Mouse (Mus musculus): Measurements from ENCODE around the gene Tmem217. TPM values are rescaled to one million over a fixed set of nuclear protein-coding genes. Genes with fewer than 3 reads are reported as not detected.
A peak's percentile ranks its signal among the peaks of the same experiment; 100 is the strongest.

Gene Tmem217
- polyA plus RNA-seq, 1 experiment from 2014 or later: 0.87 TPM

DNA sequence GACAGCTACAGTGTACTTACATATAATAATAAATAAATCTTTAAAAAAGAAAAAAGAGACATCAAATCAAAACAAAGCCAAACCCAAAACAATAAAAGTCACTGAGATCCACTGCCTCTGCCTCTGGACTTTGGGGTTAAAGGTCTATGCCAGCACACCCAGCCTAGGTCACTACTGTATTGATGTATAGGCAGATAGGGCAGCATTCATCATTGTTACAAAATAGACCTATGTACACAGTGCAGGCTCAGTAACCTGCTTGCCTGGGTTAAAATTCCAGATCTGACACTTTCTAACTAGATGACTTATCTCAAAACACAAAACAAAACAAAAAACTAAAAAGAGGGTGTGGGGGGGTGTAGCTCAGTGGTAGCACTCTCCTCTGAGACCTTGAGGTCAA is 2.0 kb upstream of the Tmem217 start:
- Histone ChIP-seq H3K27ac (ENCODE audit: low read length) (no peak overlapping the region), H3K9me3 (ENCODE audit: control insufficient read depth, low read length) (no peaks in the 10 kb centered on the region), H3K4me2 (ENCODE audit: low read depth, low read length) (no peak overlapping the region), H3K9ac (ENCODE audit: low read depth, low read length) (no peak overlapping the region), H3K4me3 (ENCODE audit: low read length) (no peak overlapping the region), H3K4me1 (ENCODE audit: control insufficient read depth, insufficient read depth, low read length) (peaks cover 37% of the 10 kb centered on the region), H3K27me3 (replicated peaks; ENCODE audit: control insufficient read depth, insufficient read depth, low read length) (no peaks in the 10 kb centered on the region), H3K36me3 (ENCODE audit: control insufficient read depth, insufficient read depth, low read length) (0 out of 2 replicates have a peak, but pooled peaks cover 2% of the 10 kb centered on the region)
- ATAC-seq: no peak

DNA sequence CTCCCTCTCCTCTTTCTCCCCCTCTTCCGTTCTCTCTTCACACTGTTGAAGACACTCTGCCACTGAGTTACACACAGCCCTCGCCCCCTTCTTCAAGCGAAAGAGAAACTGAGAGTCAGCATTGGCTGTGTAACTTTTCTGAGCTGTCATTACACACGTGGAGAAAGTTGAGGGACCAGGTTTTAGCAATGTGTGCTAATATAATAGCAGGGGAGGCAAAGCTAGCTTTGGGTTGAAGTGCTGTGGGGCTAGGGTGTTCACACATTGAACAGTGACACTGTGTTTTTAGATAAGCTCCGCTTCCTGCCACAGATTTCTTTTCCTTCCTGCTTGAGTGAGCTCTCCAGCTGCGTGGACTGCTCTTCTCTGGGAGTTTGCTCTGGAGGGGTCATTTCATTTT is 1.2 kb downstream of the Tmem217 start:
- 51% methylated on average over 6 of the region's 6 CpGs for WGBS
- H3K4me3 ChIP-seq (ENCODE audit: low read length): no peak overlapping the region; the same call in 1 of the 2 replicates
- H3K27ac ChIP-seq (ENCODE audit: low read length): 0 out of 2 replicates have a peak overlapping the region, but pooled peaks have one; percentile 31
- H3K9ac ChIP-seq (ENCODE audit: low read depth, low read length): 0 out of 2 replicates have a peak overlapping the region, but pooled peaks have one; percentile 97
- H3K4me2 ChIP-seq (ENCODE audit: low read depth, low read length): peak overlapping the region; percentile 95
- ATAC-seq: no peak
- H3K27me3 ChIP-seq (replicated peaks; ENCODE audit: control insufficient read depth, insufficient read depth, low read length): no peaks in the 10 kb centered on the region
- H3K36me3 ChIP-seq (ENCODE audit: control insufficient read depth, insufficient read depth, low read length): no peaks in the 10 kb centered on the region
- H3K9me3 ChIP-seq (ENCODE audit: control insufficient read depth, low read length): no peaks in the 10 kb centered on the region
- H3K4me1 ChIP-seq (ENCODE audit: control insufficient read depth, insufficient read depth, low read length): peaks cover 18% of the 10 kb centered on the region

DNA sequence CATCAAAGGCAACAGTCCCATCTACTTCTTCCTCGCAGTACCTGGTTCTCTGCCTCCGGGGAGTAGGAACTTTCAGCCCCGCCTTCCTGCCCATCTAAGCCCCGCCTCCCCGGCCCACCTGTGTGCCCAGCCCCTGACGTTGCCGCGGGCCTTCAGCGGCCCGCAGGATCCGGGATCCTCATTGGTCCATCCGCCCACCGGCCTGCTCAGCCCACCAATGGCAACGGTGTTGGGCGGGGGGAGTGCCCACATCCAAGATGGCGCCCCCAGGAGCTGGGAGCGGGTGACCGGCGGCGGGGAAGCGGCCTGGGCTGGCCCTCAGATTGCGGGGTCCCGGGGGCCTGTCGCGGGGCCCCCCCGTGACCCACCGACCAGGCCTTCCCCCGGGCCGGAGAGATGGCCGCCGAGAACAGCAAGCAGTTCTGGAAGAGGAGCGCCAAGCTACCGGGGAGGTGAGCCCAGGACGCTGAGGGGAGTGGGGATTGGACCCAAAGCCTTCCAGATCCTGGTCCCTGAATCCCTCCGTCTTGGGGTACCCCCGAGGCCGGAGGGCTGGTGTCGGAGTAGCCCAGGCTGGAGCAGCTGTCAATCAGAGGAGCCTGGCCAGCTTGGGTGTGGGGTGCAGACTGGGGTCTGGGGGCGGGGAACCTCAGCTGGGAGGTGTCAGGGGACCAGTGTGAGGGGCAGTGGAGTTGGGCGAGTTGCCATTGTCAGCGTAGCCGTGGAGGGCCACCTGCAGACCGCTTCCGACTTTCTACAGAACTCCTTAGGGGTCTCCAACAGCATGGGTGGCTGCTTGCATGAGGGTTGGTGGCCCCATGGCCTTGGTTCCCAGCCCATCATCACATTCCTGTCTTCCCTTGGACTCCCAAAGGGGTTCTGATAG is 2.4 kb downstream of the Tmem217 start, which contains the start of the genes Gm17657 and Tbc1d22b:
Gene Gm17657 (minus strand): TSS at position 96 of the 886 bp plus-strand sequence.
Gene Tbc1d22b (plus strand): TSS at position 243 of the 886 bp plus-strand sequence.
- H3K9ac ChIP-seq (ENCODE audit: low read depth, low read length): peak within 1 kb of the TSS; percentile 97
- H3K4me3 ChIP-seq (ENCODE audit: low read length): peak within 1 kb of the TSS; percentile 97
- H3K4me2 ChIP-seq (ENCODE audit: low read depth, low read length): peak within 1 kb of the TSS; percentile 95
- H3K36me3 ChIP-seq (ENCODE audit: control insufficient read depth, insufficient read depth, low read length): no peaks in the 10 kb centered on the region
- no peaks in the 10 kb centered on the region for H3K27me3 ChIP-seq (replicated peaks; ENCODE audit: control insufficient read depth, insufficient read depth, low read length)
- peak within 1 kb of the TSS; percentile 41; the same call in 1 of the 2 replicates for H3K27ac ChIP-seq (ENCODE audit: low read length)
- 0% methylated on average over 44 of the region's 44 CpGs for WGBS
- H3K4me1 ChIP-seq (ENCODE audit: control insufficient read depth, insufficient read depth, low read length): peaks cover 18% of the 10 kb centered on the region
- no peaks in the 10 kb centered on the region for H3K9me3 ChIP-seq (ENCODE audit: control insufficient read depth, low read length)
- ATAC-seq: peak; percentile 99

DNA sequence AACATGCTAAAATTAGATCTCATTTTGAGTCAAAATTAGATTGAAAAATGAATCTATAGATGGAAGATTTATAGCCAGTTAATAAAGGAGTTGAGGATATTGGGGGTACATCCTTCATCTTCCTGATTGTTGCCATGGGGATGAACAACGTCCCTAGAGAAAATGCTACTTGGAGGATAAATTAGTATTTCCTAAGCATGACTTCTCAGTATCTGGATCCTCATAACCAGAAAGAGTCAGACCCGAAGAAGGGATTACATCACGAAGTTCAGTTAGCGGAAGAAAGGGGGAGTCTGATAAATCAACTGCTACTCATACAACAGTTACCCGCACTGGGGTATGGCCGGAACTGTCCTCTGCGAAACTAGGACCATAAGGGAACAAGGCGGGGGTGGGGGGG is 3.2 kb downstream of the Tmem217 start:
- H3K36me3 ChIP-seq (ENCODE audit: control insufficient read depth, insufficient read depth, low read length): no peaks in the 10 kb centered on the region
- WGBS: 48% methylated on average over 8 of the region's 8 CpGs
- no peaks in the 10 kb centered on the region for H3K9me3 ChIP-seq (ENCODE audit: control insufficient read depth, low read length)
- H3K4me1 ChIP-seq (ENCODE audit: control insufficient read depth, insufficient read depth, low read length): peaks cover 16% of the 10 kb centered on the region
- ATAC-seq: peak; percentile 18; the same call in 1 of the 2 replicates
- no peaks in the 10 kb centered on the region for H3K27me3 ChIP-seq (replicated peaks; ENCODE audit: control insufficient read depth, insufficient read depth, low read length)
- H3K4me3 ChIP-seq (ENCODE audit: low read length): peak overlapping the region; percentile 97
- no peak overlapping the region for H3K27ac ChIP-seq (ENCODE audit: low read length)
- peak overlapping the region; percentile 47 for H3K4me2 ChIP-seq (ENCODE audit: low read depth, low read length)
- no peak overlapping the region for H3K9ac ChIP-seq (ENCODE audit: low read depth, low read length)

DNA sequence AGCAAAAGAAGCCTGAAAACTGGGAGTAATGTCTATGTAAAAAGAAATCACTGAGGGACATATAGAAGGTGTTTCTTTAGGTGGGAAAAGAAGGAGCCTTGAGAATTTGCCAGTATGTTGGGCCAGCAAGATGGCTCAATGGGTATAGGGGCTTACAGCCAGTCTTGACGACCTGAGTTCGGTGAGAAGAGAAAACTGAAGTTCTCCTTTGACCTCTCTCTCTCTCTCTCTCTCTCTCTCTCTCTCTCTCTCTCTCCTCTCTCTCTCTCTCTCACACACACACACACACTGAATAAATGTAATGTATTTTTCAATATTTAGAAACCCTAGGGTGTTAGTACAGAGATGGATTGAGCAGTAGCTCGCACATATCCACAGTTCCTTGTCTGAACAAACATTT is 3.7 kb downstream of the Tmem217 start:
- Histone ChIP-seq H3K4me2 (ENCODE audit: low read depth, low read length) (no peak overlapping the region), H3K9ac (ENCODE audit: low read depth, low read length) (no peak overlapping the region), H3K36me3 (ENCODE audit: control insufficient read depth, insufficient read depth, low read length) (no peaks in the 10 kb centered on the region), H3K4me3 (ENCODE audit: low read length) (no peak overlapping the region), H3K27ac (ENCODE audit: low read length) (no peak overlapping the region), H3K4me1 (ENCODE audit: control insufficient read depth, insufficient read depth, low read length) (peaks cover 16% of the 10 kb centered on the region), H3K9me3 (ENCODE audit: control insufficient read depth, low read length) (no peaks in the 10 kb centered on the region), H3K27me3 (replicated peaks; ENCODE audit: control insufficient read depth, insufficient read depth, low read length) (no peaks in the 10 kb centered on the region)
- WGBS: 69% methylated on average over 3 of the region's 3 CpGs
- no peak for ATAC-seq

DNA sequence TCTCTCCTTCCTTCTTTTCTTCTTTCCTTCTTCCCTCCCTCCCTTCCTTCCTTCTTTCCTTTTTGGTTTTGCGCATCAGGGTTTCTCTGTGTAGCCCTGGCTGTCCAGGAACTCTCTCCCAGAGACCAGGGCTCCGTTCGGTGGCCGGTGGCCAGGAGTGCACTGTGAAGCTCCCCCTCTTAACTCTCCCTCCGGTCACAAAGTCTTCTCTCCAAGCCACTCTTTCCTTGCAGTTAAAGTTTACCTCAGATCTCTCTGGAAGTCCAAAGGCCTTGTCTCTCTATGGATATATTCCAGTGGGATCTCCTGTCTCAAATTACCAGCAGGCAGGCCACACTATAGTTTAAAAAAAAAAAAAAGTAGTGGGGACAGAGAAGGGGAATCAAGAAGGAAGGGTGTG is 6.9 kb downstream of the Tmem217 start:
- Histone ChIP-seq H3K4me2 (ENCODE audit: low read depth, low read length) (no peak overlapping the region), H3K27ac (ENCODE audit: low read length) (no peak overlapping the region), H3K9ac (ENCODE audit: low read depth, low read length) (no peak overlapping the region), H3K36me3 (ENCODE audit: control insufficient read depth, insufficient read depth, low read length) (no peaks in the 10 kb centered on the region), H3K4me1 (ENCODE audit: control insufficient read depth, insufficient read depth, low read length) (peaks cover 2% of the 10 kb centered on the region; the same call in 1 of the 2 replicates), H3K9me3 (ENCODE audit: control insufficient read depth, low read length) (no peaks in the 10 kb centered on the region), H3K27me3 (replicated peaks; ENCODE audit: control insufficient read depth, insufficient read depth, low read length) (no peaks in the 10 kb centered on the region), H3K4me3 (ENCODE audit: low read length) (no peak overlapping the region)
- ATAC-seq: no peak
- 88% methylated on average over 5 of the region's 5 CpGs for WGBS

DNA sequence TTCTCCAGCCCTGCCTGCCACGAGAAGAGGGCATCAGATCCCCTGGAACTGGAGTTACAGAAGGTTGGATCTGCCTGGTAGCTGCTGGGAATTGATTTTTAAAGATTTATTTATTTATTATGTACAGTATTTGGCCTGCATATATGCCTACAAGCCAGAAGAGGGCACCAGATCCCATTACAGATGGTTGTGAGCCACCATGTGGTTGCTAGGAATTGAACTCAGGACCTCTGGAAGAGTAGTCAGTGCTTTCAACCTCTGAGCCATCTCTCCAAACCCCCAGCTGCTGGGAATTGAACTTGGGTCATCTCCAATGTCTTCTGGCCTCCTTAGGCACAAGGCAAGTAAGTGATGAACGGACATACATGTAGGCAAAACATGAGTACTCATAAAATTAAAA is 8.1 kb downstream of the Tmem217 start:
- Histone ChIP-seq H3K27ac (ENCODE audit: low read length) (no peak overlapping the region), H3K36me3 (ENCODE audit: control insufficient read depth, insufficient read depth, low read length) (no peaks in the 10 kb centered on the region)

DNA sequence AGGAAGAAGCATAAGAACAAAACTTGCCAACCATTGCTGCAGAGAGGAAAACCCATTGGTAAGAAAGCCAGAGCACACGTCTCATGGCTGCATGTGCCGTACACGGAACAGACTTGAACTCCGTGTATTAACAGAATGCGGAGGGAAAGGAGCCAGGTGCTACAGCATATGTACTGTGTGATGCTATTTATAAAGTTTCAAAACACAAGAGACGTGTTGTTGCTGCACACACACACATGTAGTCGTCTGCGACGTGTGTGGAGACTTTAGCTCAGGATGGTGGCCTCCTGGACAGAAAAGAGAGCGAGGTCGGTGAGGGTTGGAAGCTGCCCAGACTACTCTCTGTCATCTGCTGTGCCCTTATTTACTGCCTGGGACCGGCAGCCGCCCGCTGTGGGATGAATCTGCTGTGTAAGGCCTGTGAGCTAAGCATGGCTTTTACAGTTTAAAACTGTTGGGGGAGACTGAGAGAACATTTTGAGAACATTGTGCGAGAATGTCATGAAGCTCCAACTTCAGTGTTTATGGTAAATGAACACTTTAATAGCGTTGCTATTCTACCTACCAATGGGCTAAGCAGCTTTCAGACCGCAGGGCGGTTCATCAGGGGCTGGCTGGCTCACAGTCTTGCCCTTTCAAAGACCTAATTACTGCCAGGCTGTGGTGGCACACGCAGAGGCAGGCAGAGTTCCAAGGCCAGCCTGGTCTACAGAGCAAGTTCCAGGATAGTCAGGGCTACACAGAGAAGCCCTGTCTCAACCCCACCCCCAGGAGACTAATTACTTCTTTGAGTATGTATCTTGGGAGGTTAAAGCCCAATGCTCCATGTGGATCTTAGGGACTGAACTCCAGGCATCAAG is 9.1 kb downstream of the Tmem217 start:
- no peaks in the 10 kb centered on the region for H3K36me3 ChIP-seq (ENCODE audit: control insufficient read depth, insufficient read depth, low read length)
- no peaks in the 10 kb centered on the region for H3K4me1 ChIP-seq (ENCODE audit: control insufficient read depth, insufficient read depth, low read length)
- H3K9me3 ChIP-seq (ENCODE audit: control insufficient read depth, low read length): no peaks in the 10 kb centered on the region
- H3K27me3 ChIP-seq (replicated peaks; ENCODE audit: control insufficient read depth, insufficient read depth, low read length): no peaks in the 10 kb centered on the region
- no peak for ATAC-seq
- 83% methylated on average over 19 of the region's 19 CpGs for WGBS
- H3K9ac ChIP-seq (ENCODE audit: low read depth, low read length): no peak overlapping the region
- H3K4me3 ChIP-seq (ENCODE audit: low read length): no peak overlapping the region
- no peak overlapping the region for H3K27ac ChIP-seq (ENCODE audit: low read length)
- no peak overlapping the region for H3K4me2 ChIP-seq (ENCODE audit: low read depth, low read length)

More for the DNA sequence above, 8.1 kb downstream of the Tmem217 start:
- Histone ChIP-seq H3K9ac (ENCODE audit: low read depth, low read length) (no peak overlapping the region), H3K4me3 (ENCODE audit: low read length) (no peak overlapping the region), H3K9me3 (ENCODE audit: control insufficient read depth, low read length) (no peaks in the 10 kb centered on the region), H3K4me2 (ENCODE audit: low read depth, low read length) (no peak overlapping the region), H3K4me1 (ENCODE audit: control insufficient read depth, insufficient read depth, low read length) (no peaks in the 10 kb centered on the region), H3K27me3 (replicated peaks; ENCODE audit: control insufficient read depth, insufficient read depth, low read length) (no peaks in the 10 kb centered on the region)
- WGBS: 65% methylated on average over 2 of the region's 2 CpGs
- no peak for ATAC-seq

DNA sequence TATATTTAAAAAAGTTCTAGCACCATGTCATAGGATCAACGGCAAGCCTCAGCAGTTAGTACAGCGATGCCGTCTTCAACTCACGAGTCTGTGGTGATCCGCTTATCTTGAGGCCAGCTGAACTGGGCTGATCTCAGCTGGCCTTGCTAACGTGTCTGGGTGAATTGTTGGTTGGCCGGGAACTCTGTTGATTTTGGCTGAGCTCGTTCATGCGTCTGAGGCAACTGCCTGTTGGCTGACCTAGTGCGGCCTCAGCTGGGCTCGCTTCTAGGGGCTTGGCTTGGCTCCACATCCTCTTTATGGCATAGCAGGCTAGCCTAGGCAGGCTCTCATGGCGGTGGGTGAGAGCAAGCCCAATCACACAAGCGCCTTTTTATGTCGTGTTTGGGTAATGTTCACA is 10.8 kb downstream of the Tmem217 start:
- no peaks in the 10 kb centered on the region for H3K9me3 ChIP-seq (ENCODE audit: control insufficient read depth, low read length)
- no peaks in the 10 kb centered on the region for H3K4me1 ChIP-seq (ENCODE audit: control insufficient read depth, insufficient read depth, low read length)
- no peaks in the 10 kb centered on the region for H3K36me3 ChIP-seq (ENCODE audit: control insufficient read depth, insufficient read depth, low read length)
- no peak overlapping the region for H3K4me3 ChIP-seq (ENCODE audit: low read length)
- no peaks in the 10 kb centered on the region for H3K27me3 ChIP-seq (replicated peaks; ENCODE audit: control insufficient read depth, insufficient read depth, low read length)
- 53% methylated on average over 14 of the region's 14 CpGs for whole genome bisulfite sequencing
- no peak for ATAC-seq
- no peak overlapping the region for H3K27ac ChIP-seq (ENCODE audit: low read length)
- H3K4me2 ChIP-seq (ENCODE audit: low read depth, low read length): no peak overlapping the region
- H3K9ac ChIP-seq (ENCODE audit: low read depth, low read length): no peak overlapping the region

Measured in intestine, embryonic 16.5 days (tissue).